In the genomic region with DNA sequence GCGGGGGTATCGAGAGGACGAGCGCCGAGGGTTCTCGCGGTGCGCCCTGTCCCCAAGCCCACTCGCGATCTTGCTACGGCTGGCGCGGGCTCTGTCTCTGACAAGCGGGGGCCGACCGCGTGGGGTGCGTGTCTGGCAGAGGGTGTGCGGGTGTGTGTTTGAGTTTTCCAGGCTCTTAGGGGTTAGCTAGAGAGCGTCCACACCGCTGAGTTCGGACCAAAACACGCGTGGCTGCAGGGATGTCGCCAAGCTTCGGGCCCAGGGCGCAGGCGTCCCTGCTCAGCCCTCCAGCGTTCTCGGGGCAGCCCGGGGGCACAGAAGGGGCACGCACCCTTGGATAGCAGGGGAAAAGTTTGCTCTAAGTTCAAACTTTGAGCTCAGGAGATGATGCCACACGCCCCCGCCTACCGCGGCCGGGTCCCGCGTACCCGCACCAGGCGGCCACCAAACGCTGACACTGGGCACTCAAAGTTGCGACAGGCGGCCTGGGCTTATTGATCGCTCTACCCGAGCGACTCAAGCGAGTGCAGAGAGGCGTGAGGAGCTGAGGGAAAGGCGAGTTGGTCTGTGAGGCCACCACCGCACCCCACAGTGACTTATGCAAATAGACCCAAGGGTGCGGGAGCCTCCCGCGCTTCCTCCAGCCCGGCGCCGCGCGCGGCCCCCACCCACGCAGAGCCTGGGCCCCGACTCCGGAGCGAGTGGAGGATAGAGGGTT, we compare ENCODE assay signal across 8 mouse cellular contexts. TPM values are rescaled to one million over a fixed set of nuclear protein-coding genes. Genes with fewer than 3 reads are reported as not detected.
A peak's percentile ranks its signal among the peaks of the same experiment; 100 is the strongest.
DNase-seq lines count a peak whose midpoint lies in the region; ATAC-seq and TF ChIP-seq lines count a peak whose summit lies in the region.

No protein-coding gene starts in this region.

- peak overlapping the region; percentile 98 for H3K9ac ChIP-seq in intestine, embryonic 16.5 days (ENCODE audit: low read depth, low read length)
- peak overlapping the region; percentile 93 for H3K9ac ChIP-seq in limb, embryonic 14.5 days (ENCODE audit: low read depth, low read length, severe bottlenecking)
- H3K9ac ChIP-seq in midbrain, embryonic 13.5 days (replicated peaks) = peak overlapping the region; percentile 93

- peak; percentile 53 for DNase-seq in urinary bladder, adult 2 months (ENCODE audit: low spot score)
- no peak for DNase-seq in urinary bladder, postnatal 10 days (ENCODE audit: low spot score)
- DNase-seq in embryo, embryonic 11.5 days (ENCODE audit: low read depth, low spot score) = peak; percentile 30
- DNase-seq in limb, embryonic 14.5 days (ENCODE audit: low spot score) = no peak

- whole genome bisulfite sequencing in intestine, embryonic 16.5 days = under 1% methylated on average over 64 of the region's 64 CpGs
- 0% methylated on average over 50 of the region's 64 CpGs for WGBS in limb, embryonic 14.5 days
- WGBS in midbrain, embryonic 13.5 days = under 1% methylated on average over 64 of the region's 64 CpGs
- under 1% methylated on average over 64 of the region's 64 CpGs for WGBS in small intestine, adult 2 months

- H3K4me2 ChIP-seq in intestine, embryonic 16.5 days (ENCODE audit: low read depth, low read length) = peak overlapping the region; percentile 79
- H3K4me2 ChIP-seq in limb, embryonic 14.5 days (replicated peaks; ENCODE audit: low read depth, low read length, severe bottlenecking) = peak overlapping the region; percentile 67
- H3K4me2 ChIP-seq in midbrain, embryonic 13.5 days (replicated peaks) = peak overlapping the region; percentile 100

- H3K27me3 ChIP-seq in intestine, embryonic 16.5 days (replicated peaks; ENCODE audit: control insufficient read depth, insufficient read depth, low read length) = no peaks in the 10 kb centered on the region
- no peaks in the 10 kb centered on the region for H3K27me3 ChIP-seq in limb, embryonic 14.5 days (ENCODE audit: control insufficient read depth, insufficient read depth, low read length)
- H3K27me3 ChIP-seq in midbrain, embryonic 13.5 days = no peaks in the 10 kb centered on the region
- H3K27me3 ChIP-seq in small intestine, adult 2 months (ENCODE audit: control insufficient read depth, insufficient read depth, low read length) = no peaks in the 10 kb centered on the region

- peak overlapping the region; percentile 86 for H3K4me3 ChIP-seq in intestine, embryonic 16.5 days (ENCODE audit: low read length)
- H3K4me3 ChIP-seq in limb, embryonic 14.5 days (replicated peaks; ENCODE audit: low read length) = peak overlapping the region; percentile 78
- peak overlapping the region; percentile 78 for H3K4me3 ChIP-seq in midbrain, embryonic 13.5 days (replicated peaks)
- H3K4me3 ChIP-seq in small intestine, adult 2 months (ENCODE audit: low read depth, low read length) = peak overlapping the region; percentile 90

- H3K4me1 ChIP-seq in intestine, embryonic 16.5 days (ENCODE audit: control insufficient read depth, insufficient read depth, low read length) = no peaks in the 10 kb centered on the region; the same call in 1 of the 2 replicates
- peaks cover 2% of the 10 kb centered on the region; the same call in 1 of the 2 replicates for H3K4me1 ChIP-seq in limb, embryonic 14.5 days (ENCODE audit: control insufficient read depth, insufficient read depth, low read length)
- peaks cover 31% of the 10 kb centered on the region for H3K4me1 ChIP-seq in midbrain, embryonic 13.5 days (replicated peaks)
- H3K4me1 ChIP-seq in small intestine, adult 2 months (ENCODE audit: control insufficient read depth, insufficient read depth, insufficient read length, low read length) = no peaks in the 10 kb centered on the region; the same call in 1 of the 2 replicates

- TF ChIP-seq POLR2A in limb, embryonic 14.5 days (IDR thresholded peaks at IDR 0.05; ENCODE audit: borderline replicate concordance, extremely low read depth, insufficient read depth, insufficient read length) = no peak
- no peak for TF ChIP-seq POLR2A in small intestine, adult 2 months (IDR thresholded peaks at IDR 0.05; ENCODE audit: low read depth, low read length)

- H3K27ac ChIP-seq in intestine, embryonic 16.5 days (ENCODE audit: low read length) = peak overlapping the region; percentile 100
- H3K27ac ChIP-seq in limb, embryonic 14.5 days (replicated peaks; ENCODE audit: low read depth, low read length) = peak overlapping the region; percentile 98
- peak overlapping the region; percentile 99 for H3K27ac ChIP-seq in midbrain, embryonic 13.5 days
- H3K27ac ChIP-seq in small intestine, adult 2 months (ENCODE audit: insufficient read depth, low read depth, low read length) = peak overlapping the region; percentile 94

- H3K36me3 ChIP-seq in intestine, embryonic 16.5 days (ENCODE audit: control insufficient read depth, insufficient read depth, low read length) = no peaks in the 10 kb centered on the region
- H3K36me3 ChIP-seq in limb, embryonic 14.5 days (ENCODE audit: control insufficient read depth, insufficient read depth, low read length) = no peaks in the 10 kb centered on the region; the same call in 1 of the 2 replicates
- H3K36me3 ChIP-seq in midbrain, embryonic 13.5 days = peaks cover 2% of the 10 kb centered on the region; the same call in 1 of the 2 replicates
- no peaks in the 10 kb centered on the region for H3K36me3 ChIP-seq in small intestine, adult 2 months (ENCODE audit: control insufficient read depth, insufficient read depth, low read length)

- H3K9me3 ChIP-seq in intestine, embryonic 16.5 days (ENCODE audit: control insufficient read depth, low read length) = no peaks in the 10 kb centered on the region; the same call in 1 of the 2 replicates
- no peaks in the 10 kb centered on the region for H3K9me3 ChIP-seq in limb, embryonic 14.5 days (ENCODE audit: control insufficient read depth, low read length)
- no peaks in the 10 kb centered on the region for H3K9me3 ChIP-seq in midbrain, embryonic 13.5 days

- no peak for TF ChIP-seq CTCF in small intestine, adult 2 months (IDR thresholded peaks at IDR 0.05; ENCODE audit: extremely low read depth, insufficient read length, insufficient replicate concordance, low read depth, low read length)

- ATAC-seq in granulocyte monocyte progenitor cell, adult 5-6 weeks (replicated peaks; ENCODE audit: poor library complexity, severe bottlenecking) = peak; percentile 25
- ATAC-seq in intestine, embryonic 16.5 days = peak; percentile 26
- ATAC-seq in limb, embryonic 14.5 days (ENCODE audit: low FRiP score, low read depth) = peak; percentile 10; the same call in 1 of the 2 replicates
- ATAC-seq in midbrain, embryonic 13.5 days = peak; percentile 53

RNA-seq across cellular contexts. Expression of a gene that starts 0.7 kb away (rescaled TPM):
- 46.5 and 67.6 TPM in 2 replicates for polyA plus RNA-seq in urinary bladder, adult 2 months (2012; rRNA removed)
- 124 and 128 TPM in 2 replicates for total RNA-seq in granulocyte monocyte progenitor cell, adult 5-6 weeks (2014; fragmentation: Nextera tagmentation)
- 62.0 and 68.5 TPM in 2 replicates for total RNA-seq in granulocyte monocyte progenitor cell, adult 5-6 weeks (2017)
- 74.8 and 74.9 TPM in 2 replicates for polyA plus RNA-seq in intestine, embryonic 16.5 days (2015; fragmentation: Nextera tagmentation; extraction: Ambion mirVana)
- polyA plus RNA-seq in limb, embryonic 14.5 days (2012; rRNA removed) = 101 and 121 TPM in 2 replicates
- polyA plus RNA-seq in limb, embryonic 14.5 days (2014; fragmentation: Nextera tagmentation; extraction: Ambion mirVana) = 166 and 190 TPM in 2 replicates
- 68.3 and 70.4 TPM in 2 replicates for polyA plus RNA-seq in midbrain, embryonic 13.5 days (2015; fragmentation: Nextera tagmentation; extraction: Ambion mirVana)
- polyA plus RNA-seq in small intestine, adult 2 months (2012; rRNA removed) = 26.8 and 52.2 TPM in 2 replicates

Comparison
In these comparisons a context has a peak if more than half of its experiments do, and no peak if none do; other contexts are left out.
1. DNase-seq: peak in urinary bladder, adult 2 months (single experiment) and embryo, embryonic 11.5 days (single experiment); none in urinary bladder, postnatal 10 days (single experiment) and limb, embryonic 14.5 days (single experiment).
2. Peak in every context shown above with its lines, with median percentiles within 50 percentile points of each other: ATAC-seq, H3K27ac ChIP-seq, H3K4me2 ChIP-seq, H3K4me3 ChIP-seq and H3K9ac ChIP-seq.